Mouse (Mus musculus): ENCODE data around the gene Chn1. TPM values are rescaled to one million over a fixed set of nuclear protein-coding genes. Genes with fewer than 3 reads are reported as not detected.

Chn1 gene
- total RNA-seq, 4 experiments from 2014 or later = 35.8 to 43.6 (median 36.3) TPM

DNA sequence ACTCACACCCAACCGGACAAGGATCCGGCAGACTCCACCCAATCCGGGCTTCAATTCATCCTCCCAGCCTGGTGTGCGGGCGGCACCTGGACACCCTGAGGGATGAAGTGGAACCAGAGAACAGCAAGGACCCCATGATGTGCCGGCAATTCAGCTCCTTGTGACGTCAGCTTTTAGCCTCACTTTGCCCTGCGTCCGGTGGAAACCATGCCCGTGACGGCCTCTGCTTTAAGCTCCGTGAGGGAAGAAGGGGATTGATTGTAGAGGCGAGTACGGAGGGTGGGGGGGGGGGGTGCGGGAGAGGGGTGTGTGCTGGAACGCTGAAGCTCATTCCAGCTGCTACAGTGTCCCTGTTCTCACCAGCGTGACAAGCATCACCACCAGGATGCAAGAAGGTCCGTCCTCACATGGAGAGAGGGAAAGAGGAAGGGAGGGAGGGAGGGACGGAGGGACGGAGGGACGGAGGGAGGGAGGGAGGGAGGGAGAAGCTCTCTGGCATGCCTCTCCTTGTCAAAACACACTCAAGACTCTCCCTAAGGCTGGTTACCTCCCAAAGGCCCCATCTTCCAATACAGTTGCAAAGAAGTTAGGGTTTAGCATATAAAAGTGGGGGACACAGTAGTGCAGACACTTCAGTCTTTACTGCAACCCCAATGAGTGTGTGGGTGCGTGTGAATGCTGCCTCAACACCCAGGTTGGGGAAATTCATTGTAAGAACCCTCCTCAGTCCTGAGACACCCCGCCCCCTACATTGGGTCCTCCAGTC, 214.1 kb downstream of the Chn1 start:
- DNase-seq (ENCODE audit: low spot score) = no peak

Other genes with a start within 250 kb of the Chn1 start
- 10 to 100 TPM; 11.5 to 14.6 (median 13.3) TPM for gene Wipf1, start 245.6 kb downstream of the Chn1 start, total RNA-seq (2022)
- under 1 TPM in 3 of 4 experiments, not detected in 1; 0.05 to 0.11 (median 0.06) TPM for gene Chrna1, start 195.0 kb downstream of the Chn1 start, total RNA-seq (2022)
- gene Atf2, start 117.3 kb upstream of the Chn1 start, total RNA-seq (2022) = 10 to 100 TPM; 38.4 to 45.9 (median 42.3) TPM
- 1,000 to 10,000 TPM; 2,950 to 3,478 (median 3,237) TPM for gene Atp5g3, start 136.0 kb upstream of the Chn1 start, total RNA-seq (2022)